Mouse (Mus musculus): ENCODE data around the gene Sdf2l1.

DNA sequence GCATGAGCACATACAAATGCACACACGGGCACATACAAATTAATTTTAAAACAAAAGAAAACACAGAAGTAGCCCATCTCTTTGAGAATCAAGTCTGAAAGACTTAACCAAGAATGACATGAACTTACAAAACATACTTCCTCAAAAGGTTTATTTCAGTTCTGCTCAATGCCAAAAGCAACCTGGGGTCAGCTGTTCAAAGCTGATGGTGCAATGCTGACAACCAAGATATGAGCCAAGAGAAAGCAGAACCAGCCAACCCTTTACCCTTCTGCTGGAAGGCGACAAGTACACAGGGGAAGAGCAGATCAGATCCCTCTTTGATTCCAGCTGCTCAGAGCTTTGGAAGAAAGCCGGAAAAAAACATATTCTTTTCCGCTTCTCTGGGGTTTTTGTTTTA, 49.2 kb upstream of the Sdf2l1 start:
- TF ChIP-seq CTCF (IDR thresholded peaks at IDR 0.05; ENCODE audit: borderline replicate concordance, control insufficient read depth, extremely low read depth, insufficient read depth, low read length, poor library complexity): no peak
- no peak for TF ChIP-seq POLR2A (IDR thresholded peaks at IDR 0.05; ENCODE audit: control insufficient read depth, extremely low read depth, insufficient read depth, low read length, poor library complexity)

Measured in thymus, adult 2 months (tissue).